Mouse (Mus musculus): ENCODE measurements around the gene Dgkb.

GRCm38 (mm10) chr12:38304245-38304644, 486.7 kb downstream of the Dgkb start:
- TF ChIP-seq CTCF (IDR thresholded peaks at IDR 0.05; ENCODE audit: low read depth): no peak
- TF ChIP-seq EP300 (IDR thresholded peaks at IDR 0.05; ENCODE audit: low read depth): no peak

Data from liver, embryonic 14.5 days (tissue).